Mouse (Mus musculus) kidney, embryonic 16.5 days (tissue): Measurements from ENCODE around the gene Galnt12. TPM values are rescaled to one million over a fixed set of nuclear protein-coding genes. Genes with fewer than 3 reads are reported as not detected.

Source experiments
- ATAC-seq: fragments of 200-750 bp; cut with Nextera tagmentation; 2 replicates; pipeline ENCODE4 v1.8.0; 2017; ENCODE audit warnings: moderate TSS enrichment; ENCODE audit not compliant: low FRiP score, low TSS enrichment
- H3K27ac ChIP-seq: fragments of 300-500 bp; sonication (generic); 2 replicates; pipeline ENCODE4 v1.5.1; 2014; ENCODE audit warnings: low read length
- H3K27me3 ChIP-seq: fragments of 300-500 bp; sonication (generic); 2 replicates; pipeline ENCODE4 v1.6.1; 2014; ENCODE audit warnings: low read length, control low read depth, mixed read lengths; ENCODE audit not compliant: insufficient read depth
- H3K36me3 ChIP-seq: fragments of 300-500 bp; sonication (generic); 2 replicates; pipeline ENCODE4 v1.6.1; 2014; ENCODE audit warnings: low read length, control low read depth, mixed read lengths; ENCODE audit not compliant: insufficient read depth
- H3K4me1 ChIP-seq: fragments of 300-500 bp; sonication (generic); 2 replicates; pipeline ENCODE4 v1.6.1; 2014; ENCODE audit warnings: low read length, control low read depth, mixed read lengths; ENCODE audit not compliant: insufficient read depth
- H3K4me2 ChIP-seq: fragments of 300-500 bp; sonication (generic); replicated peaks from 2 replicates; pipeline ENCODE4 v1.6.1; 2014; ENCODE audit warnings: low read depth, low read length
- H3K4me3 ChIP-seq: fragments of 300-500 bp; sonication (generic); 2 replicates; pipeline ENCODE4 v1.5.1; 2014; ENCODE audit warnings: mild to moderate bottlenecking, low read length
- H3K9ac ChIP-seq: fragments of 300-500 bp; sonication (generic); replicated peaks from 2 replicates; pipeline ENCODE4 v1.6.1; 2014; ENCODE audit warnings: low read length
- H3K9me3 ChIP-seq: fragments of 300-500 bp; sonication (generic); 2 replicates; pipeline ENCODE4 v1.6.1; 2016; ENCODE audit warnings: low read length, control low read depth
- WGBS: fragments of 180-500 bp; shearing (Covaris S2); extraction: QIAGEN DNeasy Blood & Tissue Kit; methylation state at CpG from one replicate; pipeline ENCODE4 v1.1.7; 2014; 5-methylcytosine and 5-hydroxymethylcytosine counted together
- polyA plus RNA-seq: library from polyadenylated mRNA; unstranded; fragments of >200 nt; fragmentation: Nextera tagmentation; extraction: Ambion mirVana; gene quantifications from 2 replicates; pipeline ENCODE4 v1.2.1, GENCODE M21; 2015

Galnt12 gene
- polyA plus RNA-seq, 1 experiment from 2014 or later: 10.7 TPM

DNA sequence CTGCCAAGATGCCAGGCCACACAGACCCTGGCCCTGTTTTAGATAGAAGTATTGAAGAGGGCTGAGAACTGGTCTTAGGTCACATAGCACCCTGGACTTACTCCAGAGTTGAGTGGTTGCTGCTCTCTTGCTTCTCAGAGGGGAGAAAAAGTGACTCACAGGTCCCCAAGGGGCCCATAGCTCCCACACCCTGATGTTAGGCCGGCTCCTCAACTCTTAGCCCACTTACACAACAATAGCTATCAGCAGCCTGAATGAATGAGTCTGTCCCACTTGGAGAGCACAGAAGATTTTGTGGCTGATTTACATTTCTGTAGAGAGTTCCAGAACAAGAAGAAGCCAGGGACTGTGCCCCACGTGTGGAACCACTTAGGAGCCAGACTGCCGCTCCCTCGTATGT, 37.9 kb downstream of the Galnt12 start:
- H3K36me3 ChIP-seq: no peaks in the 10 kb centered on the region
- H3K9ac ChIP-seq: no peak overlapping the region
- no peak overlapping the region for H3K4me3 ChIP-seq
- WGBS: 74% methylated on average over 4 of the region's 4 CpGs
- H3K27me3 ChIP-seq: no peaks in the 10 kb centered on the region
- H3K4me1 ChIP-seq: 0 out of 2 replicates have a peak, but pooled peaks cover 6% of the 10 kb centered on the region
- no peak overlapping the region for H3K4me2 ChIP-seq
- H3K27ac ChIP-seq: no peak overlapping the region
- peaks cover 7% of the 10 kb centered on the region for H3K9me3 ChIP-seq
- ATAC-seq: no peak

DNA sequence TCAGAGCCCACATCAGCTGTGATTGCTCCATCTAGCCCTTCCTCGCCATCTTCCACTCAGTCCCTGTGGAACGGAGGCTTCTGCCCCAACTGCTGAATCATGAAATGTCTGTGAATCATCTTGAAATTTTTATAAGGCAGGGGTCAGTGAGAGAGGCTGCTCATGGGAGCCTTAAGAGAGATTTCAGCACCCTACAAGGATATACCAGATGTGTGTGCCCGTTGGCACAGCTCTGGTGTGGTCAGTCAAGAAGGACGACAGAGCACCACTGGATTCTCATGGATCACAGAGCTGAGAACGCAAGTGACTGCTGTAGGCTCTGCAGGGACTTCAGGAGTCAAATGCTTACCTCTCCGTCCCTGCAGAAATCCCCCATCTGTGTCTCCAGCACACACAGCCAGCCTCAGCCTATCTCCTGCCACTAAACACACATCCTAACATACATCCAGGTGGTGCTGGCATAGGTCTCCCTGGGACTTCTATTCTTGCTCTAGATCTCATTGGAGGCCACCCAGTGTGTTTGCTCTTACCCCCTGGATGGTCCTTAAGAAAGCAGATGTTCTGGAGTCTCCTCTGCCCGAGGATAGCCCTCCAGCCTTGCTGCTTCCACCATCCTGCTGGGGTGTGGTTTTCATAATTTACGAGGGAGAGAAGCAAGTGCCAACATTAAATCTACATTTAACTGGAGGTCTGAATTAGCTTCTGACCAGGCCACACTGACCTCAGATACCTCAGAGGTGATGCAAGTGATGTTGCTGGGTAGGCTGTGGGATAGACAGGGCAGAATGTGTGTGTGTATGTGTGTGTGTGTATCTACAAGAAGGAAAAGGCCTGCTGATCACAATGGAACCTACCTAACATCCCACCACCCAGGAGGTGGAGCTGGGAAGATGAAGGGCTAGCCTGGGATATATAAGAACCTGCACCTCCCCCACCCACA, 38.7 kb downstream of the Galnt12 start:
- no peak for ATAC-seq
- H3K36me3 ChIP-seq: no peaks in the 10 kb centered on the region
- H3K4me1 ChIP-seq: 0 out of 2 replicates have a peak, but pooled peaks cover 6% of the 10 kb centered on the region
- H3K9ac ChIP-seq: no peak overlapping the region
- WGBS: 78% methylated on average over 8 of the region's 8 CpGs
- no peak overlapping the region for H3K4me2 ChIP-seq
- no peak overlapping the region for H3K4me3 ChIP-seq
- no peaks in the 10 kb centered on the region for H3K27me3 ChIP-seq
- peaks cover 7% of the 10 kb centered on the region for H3K9me3 ChIP-seq
- no peak overlapping the region for H3K27ac ChIP-seq

DNA sequence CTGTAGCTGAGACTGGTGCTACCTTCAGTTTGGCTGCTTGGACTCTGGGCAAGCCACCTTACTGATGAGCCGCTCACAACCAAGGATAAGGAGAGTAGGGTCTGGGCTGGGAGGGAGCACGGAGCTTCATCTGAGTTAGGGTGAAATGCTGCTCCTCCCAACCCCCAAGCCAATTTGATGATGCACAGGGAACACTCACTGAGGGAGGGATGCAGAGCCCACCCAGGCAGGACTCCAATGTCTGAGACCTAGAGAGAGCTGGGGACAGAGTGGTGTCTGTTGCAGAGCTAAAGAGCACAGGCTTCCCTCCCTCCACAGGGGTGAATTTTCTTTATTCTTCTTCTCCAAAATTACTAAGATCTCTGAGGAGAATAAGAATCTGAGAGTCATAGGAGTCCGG, 40.2 kb downstream of the Galnt12 start:
- no peak overlapping the region for H3K9ac ChIP-seq
- no peaks in the 10 kb centered on the region for H3K36me3 ChIP-seq
- no peak for ATAC-seq
- H3K4me3 ChIP-seq: no peak overlapping the region
- 78% methylated on average over 3 of the region's 3 CpGs for WGBS
- H3K9me3 ChIP-seq: peaks cover 3% of the 10 kb centered on the region
- H3K4me2 ChIP-seq: no peak overlapping the region
- peak overlapping the region; percentile 60 for H3K27ac ChIP-seq
- H3K4me1 ChIP-seq: peaks cover 12% of the 10 kb centered on the region
- no peaks in the 10 kb centered on the region for H3K27me3 ChIP-seq

DNA sequence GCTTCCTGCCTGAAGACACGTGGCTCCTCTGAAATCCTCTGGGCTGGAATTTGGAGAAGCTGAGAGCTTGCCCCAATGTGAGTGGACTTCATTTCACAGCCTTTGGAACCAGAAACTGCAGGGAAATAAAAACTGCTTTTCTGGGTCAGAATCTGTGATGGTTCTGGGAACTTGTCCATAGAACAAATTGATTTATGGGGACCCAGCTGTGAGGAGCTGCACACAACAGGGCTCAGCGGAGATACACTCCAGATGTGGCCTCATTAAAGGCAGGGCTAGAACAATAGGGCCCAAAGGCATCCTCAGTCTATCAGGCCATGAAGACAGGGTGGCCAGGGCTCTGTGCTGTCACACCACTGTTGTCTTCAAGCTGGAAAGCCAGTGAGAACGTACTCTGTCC, 40.7 kb downstream of the Galnt12 start:
- Histone ChIP-seq H3K4me3 (no peak overlapping the region), H3K4me1 (peaks cover 12% of the 10 kb centered on the region), H3K9me3 (no peaks in the 10 kb centered on the region), H3K27me3 (no peaks in the 10 kb centered on the region), H3K4me2 (no peak overlapping the region), H3K36me3 (no peaks in the 10 kb centered on the region), H3K9ac (no peak overlapping the region), H3K27ac (peak overlapping the region; percentile 73)
- 49% methylated on average over 3 of the region's 3 CpGs for WGBS
- peak; percentile 75 for ATAC-seq

DNA sequence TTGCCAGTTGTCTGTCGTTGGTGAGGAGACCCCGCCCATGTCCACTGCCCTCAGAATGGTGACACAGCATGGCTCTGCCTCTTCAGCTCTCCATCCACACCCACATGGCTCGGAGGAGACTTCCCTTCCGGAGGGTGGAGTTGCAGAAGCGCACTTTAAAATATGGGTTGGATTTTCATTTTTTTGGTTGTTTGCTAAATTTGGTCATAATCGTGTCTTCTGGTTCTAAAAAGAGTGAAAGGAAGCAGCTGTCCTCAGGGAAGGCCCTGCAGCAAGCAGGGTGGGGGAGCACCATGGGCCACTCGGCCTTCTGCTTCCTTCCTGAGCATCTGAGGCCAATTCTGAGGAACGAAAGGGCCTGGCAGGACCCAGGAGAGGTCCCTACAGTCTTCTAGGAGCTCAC, 45.0 kb downstream of the Galnt12 start:
- H3K9ac ChIP-seq: no peak overlapping the region; the same call in 1 of the 2 replicates
- peak overlapping the region; percentile 78 for H3K27ac ChIP-seq
- peak; percentile 76 for ATAC-seq
- H3K4me2 ChIP-seq: no peak overlapping the region
- no peaks in the 10 kb centered on the region for H3K9me3 ChIP-seq
- H3K27me3 ChIP-seq: no peaks in the 10 kb centered on the region
- H3K4me1 ChIP-seq: peaks cover 29% of the 10 kb centered on the region
- 55% methylated on average over 8 of the region's 8 CpGs for WGBS
- H3K4me3 ChIP-seq: no peak overlapping the region
- H3K36me3 ChIP-seq: no peaks in the 10 kb centered on the region

DNA sequence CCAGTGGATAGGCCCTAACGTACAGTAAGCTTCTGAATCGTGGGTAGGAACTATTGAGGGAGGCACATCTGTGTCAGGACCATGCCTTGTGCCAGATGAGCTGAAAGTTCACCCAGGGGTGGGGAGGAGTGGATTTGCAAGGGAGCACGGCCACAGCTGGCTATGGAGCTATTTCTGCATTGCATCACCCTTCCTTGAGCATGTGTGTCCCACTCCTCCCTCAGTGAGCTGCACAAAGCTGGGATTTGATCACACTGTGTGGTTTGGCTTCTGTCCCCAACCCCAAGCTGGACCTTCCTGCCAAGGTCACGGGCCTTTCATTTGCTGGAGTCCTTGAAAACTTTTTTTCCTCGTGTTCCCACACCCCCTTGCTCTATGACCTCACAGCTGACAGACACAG, 45.8 kb downstream of the Galnt12 start:
- Histone ChIP-seq H3K4me2 (no peak overlapping the region), H3K27ac (peak overlapping the region; percentile 68; the same call in 1 of the 2 replicates), H3K36me3 (no peaks in the 10 kb centered on the region), H3K4me1 (peaks cover 27% of the 10 kb centered on the region), H3K4me3 (no peak overlapping the region), H3K27me3 (no peaks in the 10 kb centered on the region), H3K9me3 (no peaks in the 10 kb centered on the region), H3K9ac (no peak overlapping the region)
- 58% methylated on average over 5 of the region's 5 CpGs for WGBS
- no peak for ATAC-seq

DNA sequence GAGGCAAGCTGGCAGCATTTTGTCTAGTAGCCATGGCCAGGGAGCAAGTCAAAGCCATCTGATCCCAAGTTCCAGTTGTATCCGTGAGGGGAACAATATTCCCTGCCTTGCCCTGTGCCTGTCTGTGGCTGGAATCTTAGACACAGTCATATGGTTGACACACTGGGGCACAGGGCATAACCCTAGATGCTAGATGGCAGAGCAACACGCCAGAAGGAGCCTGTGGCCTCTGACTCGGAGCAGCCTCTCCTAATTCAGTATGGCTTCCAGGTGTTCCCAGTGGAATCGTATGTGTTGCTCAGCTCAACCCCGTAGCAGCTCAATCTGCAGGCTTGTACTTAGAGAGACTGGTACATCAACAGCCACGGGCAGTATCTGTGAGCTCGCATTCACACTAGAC, 46.7 kb downstream of the Galnt12 start:
- no peaks in the 10 kb centered on the region for H3K27me3 ChIP-seq
- H3K27ac ChIP-seq: peak overlapping the region; percentile 79
- no peak overlapping the region for H3K9ac ChIP-seq
- no peaks in the 10 kb centered on the region for H3K9me3 ChIP-seq
- no peak for ATAC-seq
- no peak overlapping the region for H3K4me3 ChIP-seq
- H3K4me1 ChIP-seq: peaks cover 23% of the 10 kb centered on the region
- no peak overlapping the region for H3K4me2 ChIP-seq
- WGBS: 74% methylated on average over 7 of the region's 7 CpGs
- H3K36me3 ChIP-seq: no peaks in the 10 kb centered on the region

DNA sequence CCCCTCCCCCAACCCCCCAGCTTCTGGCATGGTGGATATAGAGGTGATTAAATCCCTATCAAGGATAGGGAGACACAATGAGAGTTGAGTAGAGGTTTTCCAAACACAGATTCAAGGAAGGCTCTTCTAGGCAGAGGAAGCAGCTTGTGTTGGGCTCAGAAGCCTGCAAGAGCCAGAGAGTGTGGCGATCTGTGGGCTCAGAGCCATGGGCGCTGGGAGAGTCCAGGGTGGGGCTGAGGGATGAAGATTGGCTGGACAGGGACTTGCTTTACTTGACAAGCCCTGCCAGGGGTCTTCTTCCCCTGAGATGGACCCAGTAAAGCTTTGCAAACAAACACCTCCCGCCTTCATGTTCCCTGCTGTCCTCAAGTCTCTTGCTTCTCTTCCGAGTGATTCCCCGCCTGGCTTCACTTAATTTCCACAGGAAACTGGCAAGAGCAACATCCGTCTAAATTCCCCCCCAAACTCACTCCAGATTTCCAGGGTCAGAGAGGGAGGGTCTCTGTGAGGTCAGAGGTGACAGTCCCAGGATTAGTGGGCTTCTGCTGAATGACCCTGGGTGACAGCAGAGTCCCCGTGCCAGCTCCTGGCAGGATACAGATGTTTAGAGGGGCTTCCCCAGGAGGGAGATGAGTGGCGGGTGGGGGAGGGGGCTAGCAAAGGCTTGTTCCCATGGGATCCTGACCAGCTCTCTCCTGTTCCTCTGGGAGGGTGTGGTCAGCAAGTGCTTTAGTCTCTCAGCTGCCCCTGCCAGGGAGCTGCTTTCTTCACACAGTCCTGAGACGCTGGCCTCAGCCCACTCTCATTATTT, 47.5 kb downstream of the Galnt12 start:
- H3K27me3 ChIP-seq: no peaks in the 10 kb centered on the region
- H3K36me3 ChIP-seq: no peaks in the 10 kb centered on the region
- no peaks in the 10 kb centered on the region for H3K9me3 ChIP-seq
- peaks cover 23% of the 10 kb centered on the region for H3K4me1 ChIP-seq
- 0 out of 2 replicates have a peak overlapping the region, but pooled peaks have one; percentile 7 for H3K9ac ChIP-seq
- 34% methylated on average over 9 of the region's 9 CpGs for WGBS
- H3K27ac ChIP-seq: peak overlapping the region; percentile 79
- peak; percentile 50 for ATAC-seq
- H3K4me2 ChIP-seq: no peak overlapping the region
- no peak overlapping the region for H3K4me3 ChIP-seq

DNA sequence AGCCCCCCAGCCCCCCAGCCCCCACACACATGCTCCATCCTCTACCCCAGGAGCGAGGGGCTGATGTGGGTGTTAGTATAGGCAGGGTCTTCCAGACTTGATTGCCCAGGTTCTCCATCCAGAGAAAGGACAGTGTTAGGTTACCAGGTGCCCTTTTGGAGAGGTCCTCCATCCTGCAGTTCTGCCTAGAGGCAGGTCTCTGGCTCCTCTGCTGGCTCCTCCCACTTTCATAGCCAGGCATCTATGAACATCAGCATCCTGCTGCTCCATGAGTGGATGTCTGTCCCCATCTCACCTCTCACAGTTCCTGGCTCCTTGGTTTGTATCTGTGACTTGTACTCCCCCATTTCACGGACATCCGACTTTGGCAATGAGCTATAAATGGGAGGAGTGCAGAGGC, 48.6 kb downstream of the Galnt12 start:
- H3K27ac ChIP-seq: no peak overlapping the region
- H3K4me3 ChIP-seq: no peak overlapping the region
- H3K4me2 ChIP-seq: no peak overlapping the region
- H3K9ac ChIP-seq: no peak overlapping the region
- no peaks in the 10 kb centered on the region for H3K9me3 ChIP-seq
- no peak for ATAC-seq
- WGBS: 43% methylated on average over 3 of the region's 3 CpGs
- H3K4me1 ChIP-seq: peaks cover 23% of the 10 kb centered on the region
- no peaks in the 10 kb centered on the region for H3K36me3 ChIP-seq
- H3K27me3 ChIP-seq: no peaks in the 10 kb centered on the region
